Mouse (Mus musculus): ENCODE results near the gene Gdpd3.

DNA sequence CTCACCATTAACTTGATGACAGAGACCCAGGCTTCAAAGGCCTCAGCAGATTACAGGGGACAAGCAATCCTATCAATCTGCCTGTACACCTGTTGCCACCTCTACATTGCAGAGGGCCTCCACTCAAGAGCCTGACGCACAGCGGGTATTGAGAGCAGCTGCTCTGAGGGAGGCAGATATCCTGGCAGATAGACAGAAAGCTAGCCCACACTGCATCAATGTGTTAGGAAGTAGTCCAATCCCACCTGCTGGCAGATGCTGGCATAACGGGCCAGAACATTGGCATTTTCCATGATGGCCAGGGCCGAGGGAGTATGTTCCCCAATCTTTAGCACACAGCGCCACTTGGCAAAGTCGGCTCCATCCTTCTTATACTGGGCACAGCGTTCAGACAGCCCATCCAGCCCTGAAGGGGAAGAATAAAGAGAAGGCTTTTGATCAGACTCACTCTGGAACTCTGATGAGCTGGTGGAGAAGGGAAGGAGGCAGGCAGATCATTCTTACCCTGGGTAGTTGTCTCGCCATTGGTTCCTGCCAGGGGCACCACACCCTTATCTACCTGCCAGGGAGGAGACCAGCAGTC lies 30.3 kb downstream of the Gdpd3 start:
- TF ChIP-seq POLR2A (IDR thresholded peaks at IDR 0.05; ENCODE audit: insufficient read depth, low read length), result no peak
- no peak for TF ChIP-seq CTCF (IDR thresholded peaks at IDR 0.05; ENCODE audit: low read depth, low read length)
